Mouse (Mus musculus) CH12.LX (cell line): ENCODE data around the gene Idh3a. TPM values are rescaled to one million over a fixed set of nuclear protein-coding genes. Genes with fewer than 3 reads are reported as not detected.
A peak's percentile ranks its signal among the peaks of the same experiment; 100 is the strongest.
"Not testable (repeated sequence)": the region's sequence is repeated elsewhere in the genome, so short reads cannot be mapped to it uniquely, and the experiment has no call there.

ENCODE experiments used
- DNase-seq: peaks from one replicate; pipeline ENCODE4 v3.0.0-alpha.2; 2013; ENCODE audit errors: extremely low read depth
- H3K27ac ChIP-seq: 2 replicates; pipeline ENCODE4 v1.5.1; 2012; ENCODE audit warnings: low read depth, mild to moderate bottlenecking, control low read depth, moderate library complexity; ENCODE audit not compliant: insufficient read depth
- H3K27me3 ChIP-seq: replicated peaks from 2 replicates; pipeline ENCODE3; 2012; ENCODE audit warnings: inconsistent platforms
- H3K36me3 ChIP-seq, 2 experiments: replicated peaks in 1 of 2; 2 replicates each; pipeline versions ENCODE3 to v1.6.1; 2012; ENCODE audit warnings: inconsistent platforms in 1 of 2, low read length in 1 of 2, mild to moderate bottlenecking in 1 of 2, mixed read lengths in 1 of 2, moderate library complexity in 1 of 2; ENCODE audit not compliant: control insufficient read depth in 1 of 2, insufficient read depth in 1 of 2
- H3K4me1 ChIP-seq, 2 experiments: 2 replicates each; pipeline ENCODE4 v1.6.1; 2012; ENCODE audit warnings: inconsistent platforms in 1 of 2, moderate library complexity in 1 of 2; ENCODE audit not compliant: insufficient read depth in 2 of 2, control insufficient read depth in 1 of 2
- H3K4me2 ChIP-seq: 2 replicates; pipeline ENCODE4 v1.6.1; 2012; ENCODE audit warnings: low read depth, mild to moderate bottlenecking, control low read depth; ENCODE audit not compliant: poor library complexity, insufficient read depth, severe bottlenecking
- H3K4me3 ChIP-seq, 3 experiments: fragments of 150-350 bp in 1 of 3; sonication (generic) in 1 of 3; replicated peaks in 1 of 3; 2 replicates each; pipeline versions ENCODE3 to v1.5.1; 2011 to 2012; ENCODE audit warnings: low read depth in 2 of 3, low read length in 2 of 3, mild to moderate bottlenecking in 2 of 3, moderate library complexity in 2 of 3, control low read depth in 1 of 3, improper control_type of control experiment in 1 of 3, inconsistent platforms in 1 of 3, mixed read lengths in 1 of 3; ENCODE audit not compliant: poor library complexity in 1 of 3
- H3K79me2 ChIP-seq: replicated peaks from 2 replicates; pipeline ENCODE4 v1.6.1; 2012; ENCODE audit warnings: mild to moderate bottlenecking, moderate library complexity; ENCODE audit not compliant: control insufficient read depth, poor library complexity, insufficient read depth, severe bottlenecking; ENCODE audit errors: extremely low read depth
- H3K9ac ChIP-seq: 2 replicates; pipeline ENCODE4 v1.6.1; 2012; ENCODE audit warnings: low read depth, mild to moderate bottlenecking, control low read depth, moderate library complexity; ENCODE audit not compliant: insufficient read depth
- H3K9me3 ChIP-seq: replicated peaks from 2 replicates; pipeline ENCODE3; 2012; ENCODE audit warnings: low read length, inconsistent platforms, mixed read lengths
- ELF1 ChIP-seq: IDR thresholded peaks from 2 replicates; pipeline ENCODE4 v1.6.1; 2014; ENCODE audit warnings: low read depth, mild to moderate bottlenecking, inconsistent platforms, low read length, improper control_type of control experiment
- IRF4 ChIP-seq: IDR thresholded peaks from 2 replicates; pipeline ENCODE4 v1.6.1; 2014; ENCODE audit warnings: low read depth, mild to moderate bottlenecking, inconsistent platforms, low read length, improper control_type of control experiment
- MAZ ChIP-seq: IDR thresholded peaks from 2 replicates; pipeline ENCODE4 v1.6.1; 2012; ENCODE audit warnings: low read depth, mild to moderate bottlenecking, inconsistent platforms, low read length, improper control_type of control experiment, moderate library complexity
- MEF2A ChIP-seq: IDR thresholded peaks from 2 replicates; pipeline ENCODE4 v1.6.1; 2014; ENCODE audit warnings: low read depth, mild to moderate bottlenecking, inconsistent platforms, low read length, improper control_type of control experiment, borderline replicate concordance
- RCOR1 ChIP-seq: conservative IDR thresholded peaks from 2 replicates; pipeline ENCODE4 v1.6.1; 2012; ENCODE audit warnings: low read depth, mild to moderate bottlenecking, inconsistent platforms, low read length, improper control_type of control experiment
- TBP ChIP-seq: conservative IDR thresholded peaks from 2 replicates; pipeline ENCODE4 v1.6.1; 2011; ENCODE audit warnings: low read depth, low read length, improper control_type of control experiment
- TCF12 ChIP-seq: IDR thresholded peaks from 2 replicates; pipeline ENCODE4 v1.6.1; 2014; ENCODE audit warnings: low read depth, mild to moderate bottlenecking, inconsistent platforms, low read length, improper control_type of control experiment
- ZNF384 ChIP-seq: IDR thresholded peaks from 2 replicates; pipeline ENCODE4 v1.6.1; 2012; ENCODE audit warnings: low read depth, low read length, improper control_type of control experiment, inconsistent platforms
- dilution Hi-C: fragments of 300-500 bp; cut with MboI; formaldehyde crosslinking; loops from 2 replicates; pipeline ENCODE4 v1.14.3; 2020; ENCODE audit warnings: low sequenced_read_pairs; ENCODE audit not compliant: extremely low pct_unique_long_range_greater_than_20kb, extremely low pct_ligation_motif_present
- in situ Hi-C: fragments of 300-500 bp; cut with MboI; formaldehyde crosslinking; loops from 3 replicates; pipeline ENCODE4 v1.14.3; 2019; ENCODE audit warnings: low sequenced_read_pairs, low pct_ligation_motif_present, low pct_unique_long_range_greater_than_20kb, mixed read lengths
- polyA plus RNA-seq: library from polyadenylated mRNA; unstranded; fragments of >175 nt; gene quantifications from 2 replicates; pipeline ENCODE4 v1.2.1, GENCODE M21; 2012; ENCODE audit warnings: low read depth; ENCODE audit not compliant: insufficient read length
- total RNA-seq, 2 experiments: library from RNA; depleted of rRNA; stranded (reverse); fragments of 300-350 nt in 1 of 2; fragments of >200 nt in 1 of 2; gene quantifications; 2 replicates each; pipeline ENCODE4 v1.2.3; 2012 to 2014

Gene Idh3a
- total and polyA plus RNA-seq, 3 experiments: 102 to 198 (median 178) TPM

- dilution Hi-C loops: no loop called here
- H3K79me2 ChIP-seq: peaks cover 32% of the 10 kb centered on the region
- TF ChIP-seq ELF1 (no peak), MEF2A (no peak), ZNF384 (peak; percentile 28; the same call in 1 of the 2 replicates), IRF4 (no peak), MAZ (no peak), TBP (no peak; the same call in 1 of the 2 replicates)
- TF ChIP-seq, all 38 proteins: peak for 1
- Histone ChIP-seq H3K4me2 (peak overlapping the region; percentile 52), H3K9me3 (no peaks in the 10 kb centered on the region), H3K36me3 (peaks cover 3 to 24% of the 10 kb centered on the region in 2 experiments), H3K27ac (no peak overlapping the region), H3K4me1 (peaks cover 9 to 22% of the 10 kb centered on the region in 2 experiments; a peak in 3 of 4 replicates), H3K4me3 (peak overlapping the region in 2 of 3 experiments; percentile 47 to 100), H3K27me3 (no peaks in the 10 kb centered on the region), H3K9ac (peak overlapping the region; percentile 60)
- in situ Hi-C loops: no loop called here
- DNase-seq: no peak
Observed at GRCm38 (mm10) chr9:54585839-54586198, 315 bp upstream of the Idh3a start.

- H3K36me3 ChIP-seq: peaks cover 15 to 42% of the 10 kb centered on the region in 2 experiments
- H3K4me3 ChIP-seq: peak overlapping the region; percentile 50 to 100 (median 79)
- peak overlapping the region; percentile 94 for H3K4me2 ChIP-seq
- no peaks in the 10 kb centered on the region for H3K9me3 ChIP-seq
- peaks cover 40% of the 10 kb centered on the region for H3K79me2 ChIP-seq
- dilution Hi-C loops: no loop called here
- peaks cover 9 to 22% of the 10 kb centered on the region in 2 experiments; a peak in 3 of 4 replicates for H3K4me1 ChIP-seq
- in situ Hi-C loops: no loop called here
- no peaks in the 10 kb centered on the region for H3K27me3 ChIP-seq
- H3K9ac ChIP-seq: peak overlapping the region; percentile 71
- DNase-seq: no peak
- TF ChIP-seq RCOR1: no peak
- TF ChIP-seq TCF12: no peak
- H3K27ac ChIP-seq: no peak overlapping the region
Observed at GRCm38 (mm10) chr9:54587863-54588262, 1.7 kb downstream of the Idh3a start.

GRCm38 (mm10) chr9:54593652-54594051 lies 7.5 kb downstream of the Idh3a start:
- H3K9me3 ChIP-seq, H3K9ac ChIP-seq, H3K4me2 ChIP-seq, in situ Hi-C loops, H3K4me1 ChIP-seq, H3K4me3 ChIP-seq, H3K27ac ChIP-seq, dilution Hi-C loops, DNase-seq, H3K27me3 ChIP-seq: not testable (repeated sequence)
- Histone ChIP-seq H3K79me2 (peaks cover 19% of the 10 kb centered on the region), H3K36me3 (peaks cover 60 to 96% of the 10 kb centered on the region in 2 experiments)
